Mouse (Mus musculus): ENCODE measurements at regions not wholly inside any gene's neighbourhood (a gene's known extent, or its start where the extent isn't known, plus 50 kb on each side); places are given as distances from the start of the nearest gene placed in this dataset.

GRCm38 (mm10) chr2:45184704-45185620 is 67.8 kb upstream of the Zeb2 start:
- no peak for DNase-seq (ENCODE audit: low spot score)

GRCm38 (mm10) chr2:45184149-45184548 is 67.0 kb upstream of the Zeb2 start:
- no peak for DNase-seq (ENCODE audit: low spot score)

- DNase-seq (ENCODE audit: low spot score) = no peak
Measured at GRCm38 (mm10) chr2:45182876-45183275, 65.7 kb upstream of the Zeb2 start.

- DNase-seq (ENCODE audit: low spot score) = no peak
Measured at GRCm38 (mm10) chr2:45181552-45181951, 64.4 kb upstream of the Zeb2 start.

GRCm38 (mm10) chr2:45178849-45179453 is 61.8 kb upstream of the Zeb2 start:
- DNase-seq (ENCODE audit: low spot score) = no peak

- DNase-seq (ENCODE audit: low spot score) = no peak
Measured at GRCm38 (mm10) chr2:45172382-45172781, 55.2 kb upstream of the Zeb2 start.

GRCm38 (mm10) chr2:45171520-45172173 is 54.5 kb upstream of the Zeb2 start:
- no peak for DNase-seq (ENCODE audit: low spot score)

GRCm38 (mm10) chr2:45170272-45170671 is 53.1 kb upstream of the Zeb2 start:
- no peak for DNase-seq (ENCODE audit: low spot score)

GRCm38 (mm10) chr2:45169429-45170070 is 52.4 kb upstream of the Zeb2 start:
- DNase-seq (ENCODE audit: low spot score) = no peak

- DNase-seq (ENCODE audit: low spot score) = no peak
Measured at GRCm38 (mm10) chr2:45168606-45169005, 51.4 kb upstream of the Zeb2 start.
